In the genomic region with DNA sequence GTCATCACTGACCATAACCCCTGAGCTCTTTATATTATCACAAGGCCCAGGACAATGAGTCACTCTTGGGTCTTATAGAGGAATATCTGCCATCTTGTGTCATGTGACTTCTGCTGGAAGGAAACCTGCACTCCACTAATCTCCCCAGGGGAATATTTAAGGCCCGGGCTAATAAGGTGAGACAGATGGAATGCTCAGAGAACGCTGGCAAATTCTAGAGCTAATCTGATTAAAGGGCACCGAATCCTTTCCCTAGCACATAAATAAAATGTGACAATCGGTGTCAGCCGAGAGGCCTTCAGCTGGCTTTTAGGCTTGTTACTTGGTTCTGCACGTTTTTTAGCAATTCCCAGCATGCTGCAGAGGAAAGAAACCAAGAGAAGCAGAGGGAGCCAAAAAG, we compare ENCODE assay signal across 26 mouse cellular contexts. TPM values are rescaled to one million over a fixed set of nuclear protein-coding genes. Genes with fewer than 3 reads are reported as not detected.
DNase-seq lines count a peak whose midpoint lies in the region; ATAC-seq and TF ChIP-seq lines count a peak whose summit lies in the region.
"Had no signal": no experiment of that assay in that cellular context is flagged by ENCODE, and none has a peak within 500 bp of the region (broad histone marks: within the 10 kb centered on the region; RNA-seq: fewer than 3 reads in every experiment).

No protein-coding gene starts in this region.

- no peak for DNase-seq in heart, embryonic 10.5 days (ENCODE audit: low spot score)
- no peak for DNase-seq in heart, postnatal 25 days (ENCODE audit: low spot score)
- DNase-seq in midbrain, embryonic 14.5 days, result peak; percentile 31
- DNase-seq in midbrain, embryonic 10.5 days (ENCODE audit: low spot score), result no peak
- DNase-seq in MEL (ENCODE audit: low read depth, low spot score), result no peak
- DNase-seq in embryo, embryonic 10.5 days (ENCODE audit: low spot score), result no peak
- DNase-seq in ovary, adult 18-20 months (ENCODE audit: low spot score), result no peak
- DNase-seq: adrenal gland, postnatal 10 days; cerebellum, adult 11 months; gastrocnemius, postnatal 14 days; heart, postnatal 36 days; kidney, adult 18-20 months; right cerebral cortex, postnatal 4 days; thymus, adult 18-20 months; thymus, postnatal 25 days had no signal

- no peak overlapping the region for H3K4me3 ChIP-seq in heart, embryonic 10.5 days
- no peak overlapping the region for H3K4me3 ChIP-seq in midbrain, embryonic 14.5 days (replicated peaks; ENCODE audit: low read depth, low read length)
- H3K4me3 ChIP-seq in midbrain, embryonic 10.5 days, result no peak overlapping the region
- no peak overlapping the region for H3K4me3 ChIP-seq in MEL (ENCODE audit: control insufficient read depth in 1 of 2, insufficient read depth in 1 of 2, low read depth in 2 of 2, low read length in 2 of 2)
- H3K4me3 ChIP-seq: forebrain, embryonic 13.5 days; heart, embryonic 15.5 days; hindbrain, embryonic 15.5 days; kidney, embryonic 15.5 days; limb, embryonic 13.5 days; megakaryocyte, embryonic 14.5 days; neural tube, embryonic 13.5 days had no signal

- no peak for TF ChIP-seq CTCF in MEL (IDR thresholded peaks at IDR 0.05 in 2 of 3, conservative IDR thresholded peaks at IDR 0.05 in 1 of 3; ENCODE audit: control insufficient read depth in 1 of 3, insufficient read depth in 1 of 3, low read depth in 2 of 3, low read length in 3 of 3, poor library complexity in 1 of 3, severe bottlenecking in 1 of 3)

- H3K9ac ChIP-seq in midbrain, embryonic 14.5 days (replicated peaks; ENCODE audit: low read length), result no peak overlapping the region
- H3K9ac ChIP-seq in MEL (ENCODE audit: control insufficient read depth, low read depth, low read length, poor library complexity, severe bottlenecking), result no peak overlapping the region
- H3K9ac ChIP-seq: forebrain, embryonic 13.5 days; heart, embryonic 15.5 days; hindbrain, embryonic 15.5 days; kidney, embryonic 15.5 days; limb, embryonic 13.5 days; neural tube, embryonic 13.5 days had no signal

- no peaks in the 10 kb centered on the region for H3K79me2 ChIP-seq in MEL (ENCODE audit: control insufficient read depth, insufficient read depth, low read length, poor library complexity)

- H3K27me3 ChIP-seq in heart, embryonic 10.5 days (ENCODE audit: insufficient read depth, poor library complexity, severe bottlenecking), result no peaks in the 10 kb centered on the region
- H3K27me3 ChIP-seq in midbrain, embryonic 14.5 days (ENCODE audit: control insufficient read depth, insufficient read depth, low read length), result no peaks in the 10 kb centered on the region
- H3K27me3 ChIP-seq in midbrain, embryonic 10.5 days (ENCODE audit: low read depth, poor library complexity, severe bottlenecking), result no peaks in the 10 kb centered on the region
- no peaks in the 10 kb centered on the region for H3K27me3 ChIP-seq in MEL (ENCODE audit: control insufficient read depth in 1 of 2, insufficient read depth in 2 of 2, low read length in 2 of 2)
- H3K27me3 ChIP-seq: forebrain, embryonic 13.5 days; heart, embryonic 15.5 days; hindbrain, embryonic 15.5 days; kidney, embryonic 15.5 days; neural tube, embryonic 13.5 days had no signal

- H3K27ac ChIP-seq in heart, embryonic 10.5 days, result peak overlapping the region; percentile 22; the same call in 1 of the 2 replicates
- H3K27ac ChIP-seq in midbrain, embryonic 14.5 days (replicated peaks; ENCODE audit: low read depth, low read length), result no peak overlapping the region
- H3K27ac ChIP-seq in midbrain, embryonic 10.5 days (replicated peaks), result no peak overlapping the region
- no peak overlapping the region for H3K27ac ChIP-seq in MEL (ENCODE audit: control insufficient read depth, low read depth, low read length)
- H3K27ac ChIP-seq: forebrain, embryonic 13.5 days; heart, embryonic 15.5 days; hindbrain, embryonic 15.5 days; kidney, embryonic 15.5 days; limb, embryonic 13.5 days; neural tube, embryonic 13.5 days; stomach, postnatal 0 days had no signal

- ATAC-seq in midbrain, embryonic 14.5 days (ENCODE audit: low FRiP score, low TSS enrichment), result no peak
- ATAC-seq: forebrain, embryonic 13.5 days; lung, postnatal 0 days; Patski had no signal

- intact Hi-C loops in heart, postnatal 25 days (cut with DNase I), result loop anchor here (5.0 kb wide), 3 partner anchors 48 to 498 kb away; partner anchors contain the start of gene Sipa1l2

- H3K9me3 ChIP-seq in heart, embryonic 10.5 days, result no peaks in the 10 kb centered on the region
- no peaks in the 10 kb centered on the region for H3K9me3 ChIP-seq in midbrain, embryonic 14.5 days (ENCODE audit: control insufficient read depth, low read length)
- H3K9me3 ChIP-seq in midbrain, embryonic 10.5 days (replicated peaks), result no peaks in the 10 kb centered on the region
- H3K9me3 ChIP-seq in MEL (replicated peaks; ENCODE audit: insufficient read depth, low read length), result no peaks in the 10 kb centered on the region
- H3K9me3 ChIP-seq: forebrain, embryonic 13.5 days; heart, embryonic 15.5 days; hindbrain, embryonic 15.5 days; kidney, embryonic 15.5 days; limb, embryonic 13.5 days; megakaryocyte, embryonic 14.5 days; neural tube, embryonic 13.5 days had no signal

- no peak for TF ChIP-seq EP300 in MEL (IDR thresholded peaks at IDR 0.05; ENCODE audit: low read depth in 1 of 2, low read length in 2 of 2)

- no peak for TF ChIP-seq RAD21 in MEL (IDR thresholded peaks at IDR 0.05; ENCODE audit: low read depth, low read length)

- WGBS in heart, embryonic 10.5 days, result 61% methylated on average over 6 of the region's 6 CpGs
- WGBS in midbrain, embryonic 14.5 days, result 25% methylated on average over 6 of the region's 6 CpGs
- WGBS in midbrain, embryonic 10.5 days, result 72% methylated on average over 6 of the region's 6 CpGs

- H3K4me2 ChIP-seq in midbrain, embryonic 14.5 days (ENCODE audit: low read length), result no peak overlapping the region
- H3K4me2 ChIP-seq: forebrain, embryonic 13.5 days; heart, embryonic 15.5 days; hindbrain, embryonic 15.5 days; kidney, embryonic 15.5 days; limb, embryonic 13.5 days; liver, embryonic 11.5 days; neural tube, embryonic 13.5 days had no signal

- TF ChIP-seq POLR2A in MEL (IDR thresholded peaks at IDR 0.05; ENCODE audit: control insufficient read depth in 1 of 2, insufficient read depth in 1 of 2, low read depth in 1 of 2, low read length in 2 of 2, poor library complexity in 1 of 2), result no peak

- peaks cover 48% of the 10 kb centered on the region for H3K4me1 ChIP-seq in heart, embryonic 10.5 days
- peaks cover 4% of the 10 kb centered on the region; the same call in 1 of the 2 replicates for H3K4me1 ChIP-seq in midbrain, embryonic 14.5 days (ENCODE audit: control insufficient read depth, insufficient read depth, low read length)
- peaks cover 13% of the 10 kb centered on the region for H3K4me1 ChIP-seq in midbrain, embryonic 10.5 days
- H3K4me1 ChIP-seq in MEL (ENCODE audit: control insufficient read depth in 1 of 2, insufficient read depth in 2 of 2, low read length in 2 of 2), result peaks cover 0 to 11% of the 10 kb centered on the region in 2 experiments; a peak in 2 of 4 replicates

- H3K36me3 ChIP-seq in heart, embryonic 10.5 days, result no peaks in the 10 kb centered on the region
- no peaks in the 10 kb centered on the region for H3K36me3 ChIP-seq in midbrain, embryonic 14.5 days (ENCODE audit: control insufficient read depth, insufficient read depth, low read length)
- no peaks in the 10 kb centered on the region for H3K36me3 ChIP-seq in midbrain, embryonic 10.5 days
- peaks cover 0 to 4% of the 10 kb centered on the region in 2 experiments; a peak in 1 of 4 replicates for H3K36me3 ChIP-seq in MEL (ENCODE audit: control insufficient read depth in 1 of 2, insufficient read depth in 2 of 2, low read length in 2 of 2)
- H3K36me3 ChIP-seq: heart, embryonic 15.5 days; hindbrain, embryonic 15.5 days; kidney, embryonic 15.5 days; limb, embryonic 13.5 days; neural tube, embryonic 13.5 days had no signal

TF ChIP-seq in MEL, 35 proteins besides CTCF, POLR2A, EP300 and RAD21:
- TF ChIP-seq GABPA (IDR thresholded peaks at IDR 0.05; ENCODE audit: low read depth, low read length), result no peak
- peak; percentile 41; the same call in 1 of the 2 replicates for TF ChIP-seq USF1 (IDR thresholded peaks at IDR 0.05; ENCODE audit: low read depth, low read length)

RNA-seq across cellular contexts. Expression of gene Disc1, which starts 15.7 kb away (rescaled TPM):
- 2.6 and 2.8 TPM in 2 replicates for polyA plus RNA-seq in heart, embryonic 10.5 days (2016; fragmentation: Nextera tagmentation; extraction: Ambion mirVana)
- total RNA-seq in heart, postnatal 25 days (2021), result 1 to 10 TPM; 1.7 to 3.0 TPM
- polyA plus RNA-seq in midbrain, embryonic 14.5 days (2014; fragmentation: Nextera tagmentation; extraction: Ambion mirVana), result 0.78 and 0.98 TPM in 2 replicates
- 1.4 and 2.0 TPM in 2 replicates for polyA plus RNA-seq in midbrain, embryonic 10.5 days (2016; fragmentation: Nextera tagmentation; extraction: Ambion mirVana)
- 1.1 and 2.2 TPM in 2 replicates for total RNA-seq in MEL (2012; rRNA removed)
- under 1 TPM in 1 of 2 experiments, not detected in 1; 0.75 TPM for polyA plus RNA-seq in MEL (2012; ENCODE audit: insufficient read depth in 1 of 2, insufficient read length in 2 of 2, low read depth in 1 of 2, low replicate concordance in 2 of 2, missing spikeins in 1 of 2)

RNA-seq across cellular contexts. Expression of gene Tsnax, which starts 56.9 kb away (rescaled TPM):
- 106 and 118 TPM in 2 replicates for polyA plus RNA-seq in heart, embryonic 10.5 days (2016; fragmentation: Nextera tagmentation; extraction: Ambion mirVana)
- total RNA-seq in heart, postnatal 25 days (2021), result 10 to 100 TPM; 71.0 to 71.6 TPM
- polyA plus RNA-seq in midbrain, embryonic 14.5 days (2014; fragmentation: Nextera tagmentation; extraction: Ambion mirVana), result 211 and 242 TPM in 2 replicates
- polyA plus RNA-seq in midbrain, embryonic 10.5 days (2016; fragmentation: Nextera tagmentation; extraction: Ambion mirVana), result 138 and 149 TPM in 2 replicates
- total RNA-seq in MEL (2012; rRNA removed), result 99.2 and 160 TPM in 2 replicates
- 100 to 1,000 TPM in 1 of 2 experiments, not detected in 1; 105 TPM for polyA plus RNA-seq in MEL (2012; ENCODE audit: insufficient read depth in 1 of 2, insufficient read length in 2 of 2, low read depth in 1 of 2, low replicate concordance in 2 of 2, missing spikeins in 1 of 2)
